Mouse (Mus musculus): ENCODE data around the gene Boc.

The Boc gene

GRCm38 (mm10) chr16:44528955-44529354 lies 29.7 kb downstream of the Boc start:
- in situ Hi-C loops (cut with MboI, MseI): loop anchor here (10.0 kb wide), 1 partner anchor 516 kb away; no protein-coding TSS in a partner anchor

GRCm38 (mm10) chr16:44527218-44527905 lies 31.3 kb downstream of the Boc start:
- in situ Hi-C loops (cut with MboI, MseI): loop anchor here (10.0 kb wide), 1 partner anchor 517 kb away; no protein-coding TSS in a partner anchor

- in situ Hi-C loops (cut with MboI, MseI): loop anchor here (10.0 kb wide), 1 partner anchor 518 kb away; no protein-coding TSS in a partner anchor
Observed at GRCm38 (mm10) chr16:44526689-44527088, 32.0 kb downstream of the Boc start.

- in situ Hi-C loops (cut with MboI, MseI): loop anchor here (10.0 kb wide), 1 partner anchor 519 kb away; no protein-coding TSS in a partner anchor
Observed at GRCm38 (mm10) chr16:44526044-44526443, 32.7 kb downstream of the Boc start.

GRCm38 (mm10) chr16:44523595-44523994 lies 35.1 kb downstream of the Boc start:
- in situ Hi-C loops (cut with MboI, MseI): loop anchor here (10.0 kb wide), 1 partner anchor 521 kb away; no protein-coding TSS in a partner anchor

- in situ Hi-C loops (cut with MboI, MseI): no loop called here
Observed at GRCm38 (mm10) chr16:44516498-44516897, 42.2 kb downstream of the Boc start.

- in situ Hi-C loops (cut with MboI, MseI): no loop called here
Observed at GRCm38 (mm10) chr16:44510521-44511213, 48.0 kb downstream of the Boc start.

- in situ Hi-C loops (cut with MboI, MseI): no loop called here
Observed at GRCm38 (mm10) chr16:44509458-44510344, 49.0 kb downstream of the Boc start.

GRCm38 (mm10) chr16:44508772-44509171 lies 49.9 kb downstream of the Boc start:
- in situ Hi-C loops (cut with MboI, MseI): no loop called here

- in situ Hi-C loops (cut with MboI, MseI): no loop called here
Observed at GRCm38 (mm10) chr16:44508025-44508424, 50.7 kb downstream of the Boc start.

GRCm38 (mm10) chr16:44507027-44507929 lies 51.4 kb downstream of the Boc start:
- in situ Hi-C loops (cut with MboI, MseI): no loop called here

- in situ Hi-C loops (cut with MboI, MseI): no loop called here
Observed at GRCm38 (mm10) chr16:44505243-44505642, 53.5 kb downstream of the Boc start.

GRCm38 (mm10) chr16:44502895-44503575 lies 55.7 kb downstream of the Boc start:
- in situ Hi-C loops (cut with MboI, MseI): no loop called here

- in situ Hi-C loops (cut with MboI, MseI): no loop called here
Observed at GRCm38 (mm10) chr16:44502325-44502724, 56.4 kb downstream of the Boc start.

GRCm38 (mm10) chr16:44501783-44502182 lies 56.9 kb downstream of the Boc start:
- in situ Hi-C loops (cut with MboI, MseI): no loop called here

GRCm38 (mm10) chr16:44498447-44498846 lies 60.2 kb downstream of the Boc start:
- in situ Hi-C loops (cut with MboI, MseI): loop anchor here (10.0 kb wide), 1 partner anchor 1106 kb away; no protein-coding TSS in a partner anchor

- in situ Hi-C loops (cut with MboI, MseI): loop anchor here (10.0 kb wide), 1 partner anchor 1108 kb away; no protein-coding TSS in a partner anchor
Observed at GRCm38 (mm10) chr16:44496971-44497464, 61.7 kb downstream of the Boc start.

- in situ Hi-C loops (cut with MboI, MseI): loop anchor here (10.0 kb wide), 1 partner anchor 1110 kb away; no protein-coding TSS in a partner anchor
Observed at GRCm38 (mm10) chr16:44494441-44495108, 64.1 kb downstream of the Boc start.

GRCm38 (mm10) chr16:44493868-44494267 lies 64.8 kb downstream of the Boc start:
- in situ Hi-C loops (cut with MboI, MseI): loop anchor here (10.0 kb wide), 1 partner anchor 1111 kb away; no protein-coding TSS in a partner anchor
